Mouse (Mus musculus) intestine, postnatal 0 days (tissue): Measurements from ENCODE around the gene Nr2c2ap. TPM values are rescaled to one million over a fixed set of nuclear protein-coding genes. Genes with fewer than 3 reads are reported as not detected.

Experiments
- ATAC-seq: fragments of 200-750 bp; cut with Nextera tagmentation; 2 replicates; pipeline ENCODE4 v1.8.0; 2017; ENCODE audit warnings: mild to moderate bottlenecking, moderate TSS enrichment, moderate library complexity
- H3K27ac ChIP-seq: fragments of 300-500 bp; sonication (generic); 2 replicates; pipeline ENCODE4 v1.5.1; 2014; ENCODE audit warnings: mild to moderate bottlenecking, low read depth, low read length, moderate library complexity
- H3K27me3 ChIP-seq: fragments of 300-500 bp; sonication (generic); replicated peaks from 2 replicates; pipeline ENCODE4 v1.6.1; 2014; ENCODE audit warnings: low read length, mixed read lengths; ENCODE audit not compliant: control insufficient read depth, insufficient read depth
- H3K36me3 ChIP-seq: fragments of 300-500 bp; sonication (generic); 2 replicates; pipeline ENCODE4 v1.6.1; 2014; ENCODE audit warnings: mild to moderate bottlenecking, moderate library complexity; ENCODE audit not compliant: control insufficient read depth, insufficient read depth
- H3K4me1 ChIP-seq: fragments of 300-500 bp; sonication (generic); replicated peaks from 2 replicates; pipeline ENCODE4 v1.6.1; 2014; ENCODE audit warnings: antibody characterized with exemption, low read length, mixed read lengths; ENCODE audit not compliant: control insufficient read depth, insufficient read depth
- H3K4me2 ChIP-seq: fragments of 300-500 bp; sonication (generic); replicated peaks from 2 replicates; pipeline ENCODE4 v1.6.1; 2014; ENCODE audit warnings: low read depth, mild to moderate bottlenecking, moderate library complexity
- H3K4me3 ChIP-seq: fragments of 300-500 bp; sonication (generic); 2 replicates; pipeline ENCODE4 v1.5.1; 2014; ENCODE audit warnings: low read depth, low read length
- H3K9ac ChIP-seq: fragments of 300-500 bp; sonication (generic); 2 replicates; pipeline ENCODE4 v1.6.1; 2014; ENCODE audit warnings: mild to moderate bottlenecking, low read depth, low read length
- H3K9me3 ChIP-seq: fragments of 300-500 bp; sonication (generic); 2 replicates; pipeline ENCODE4 v1.6.1; 2016; ENCODE audit warnings: mixed run types; ENCODE audit not compliant: control insufficient read depth
- CTCF ChIP-seq: sonication (generic); IDR thresholded peaks from 2 replicates; pipeline ENCODE4 v1.5.1; 2016; ENCODE audit warnings: low read depth, mild to moderate bottlenecking, control low read depth, antibody characterized with exemption, moderate library complexity
- WGBS: fragments of 180-500 bp; shearing (Covaris S2); extraction: QIAGEN DNeasy Blood & Tissue Kit; methylation state at CpG from one replicate; pipeline ENCODE4 v1.1.7; 2014; 5-methylcytosine and 5-hydroxymethylcytosine counted together
- polyA plus RNA-seq: library from polyadenylated mRNA; unstranded; fragments of >200 nt; fragmentation: Nextera tagmentation; extraction: Ambion mirVana; gene quantifications from 2 replicates; pipeline ENCODE4 v1.2.1, GENCODE M21; 2015

The Nr2c2ap gene
- polyA plus RNA-seq, 1 experiment from 2014 or later, result 44.1 TPM

- Histone ChIP-seq H3K9ac (no peak overlapping the region), H3K4me3 (no peak overlapping the region), H3K36me3 (no peaks in the 10 kb centered on the region), H3K27me3 (peaks cover 4% of the 10 kb centered on the region; the same call in 1 of the 2 replicates), H3K27ac (no peak overlapping the region), H3K4me1 (peaks cover 3% of the 10 kb centered on the region; the same call in 1 of the 2 replicates), H3K4me2 (no peak overlapping the region), H3K9me3 (no peaks in the 10 kb centered on the region)
- TF ChIP-seq CTCF, result no peak
- ATAC-seq, result no peak
- 71% methylated on average over 3 of the region's 3 CpGs for WGBS
These were observed 39.0 kb downstream of the Nr2c2ap start for GRCm38 (mm10) chr8:70170116-70170515.

- Histone ChIP-seq H3K9me3 (no peaks in the 10 kb centered on the region), H3K4me1 (peaks cover 3% of the 10 kb centered on the region; the same call in 1 of the 2 replicates), H3K36me3 (no peaks in the 10 kb centered on the region), H3K27me3 (peaks cover 4% of the 10 kb centered on the region; the same call in 1 of the 2 replicates), H3K9ac (no peak overlapping the region), H3K4me3 (no peak overlapping the region), H3K27ac (no peak overlapping the region), H3K4me2 (no peak overlapping the region)
- WGBS, result 57% methylated on average over 3 of the region's 3 CpGs
- ATAC-seq, result no peak
- TF ChIP-seq CTCF, result no peak
These were observed 39.6 kb downstream of the Nr2c2ap start for GRCm38 (mm10) chr8:70170748-70171147.

DNA sequence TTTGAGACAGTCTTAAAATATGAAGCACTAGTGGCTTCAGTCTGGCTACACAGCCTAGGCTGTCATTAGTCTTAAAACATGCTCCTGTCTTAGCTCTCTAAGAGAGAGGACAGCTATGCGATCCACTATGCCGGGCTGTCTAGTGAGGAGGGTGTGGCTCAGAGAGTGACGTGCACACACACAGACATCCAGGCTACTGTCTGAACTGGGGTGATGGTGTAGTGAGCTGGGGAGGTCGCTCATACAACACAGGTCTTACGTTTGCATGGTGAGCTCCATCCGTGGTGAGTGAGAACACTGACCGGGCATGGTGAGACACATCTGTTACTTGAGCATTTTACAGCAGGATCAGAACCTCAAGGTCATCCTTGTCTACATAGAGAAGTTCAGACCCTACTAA lies 40.1 kb downstream of the Nr2c2ap start:
- WGBS, result 55% methylated on average over 7 of the region's 7 CpGs
- no peak overlapping the region for H3K4me2 ChIP-seq
- no peak for TF ChIP-seq CTCF

GRCm38 (mm10) chr8:70172043-70172681 lies 41.0 kb downstream of the Nr2c2ap start, which contains the start of gene Tmem161a:
Gene Tmem161a (plus strand): TSS chr8:70172356.
- no peak for TF ChIP-seq CTCF
- no peaks in the 10 kb centered on the region; the same call in 1 of the 2 replicates for H3K27me3 ChIP-seq
- H3K4me1 ChIP-seq, result peaks cover 3% of the 10 kb centered on the region; the same call in 1 of the 2 replicates
- ATAC-seq, result peak; percentile 93
- peak within 1 kb of the TSS; percentile 72 for H3K4me3 ChIP-seq
- no peak within 1 kb of the TSS for H3K27ac ChIP-seq
- WGBS, result 2% methylated on average over 27 of the region's 27 CpGs
- peak within 1 kb of the TSS; percentile 69 for H3K4me2 ChIP-seq
- H3K9ac ChIP-seq, result peak within 1 kb of the TSS; percentile 70
- peaks cover 6% of the 10 kb centered on the region for H3K36me3 ChIP-seq
- H3K9me3 ChIP-seq, result no peaks in the 10 kb centered on the region

More for the DNA sequence above, 40.1 kb downstream of the Nr2c2ap start:
- Histone ChIP-seq H3K27me3 (no peaks in the 10 kb centered on the region; the same call in 1 of the 2 replicates), H3K4me3 (no peak overlapping the region), H3K36me3 (no peaks in the 10 kb centered on the region), H3K9me3 (no peaks in the 10 kb centered on the region), H3K9ac (no peak overlapping the region), H3K4me1 (peaks cover 3% of the 10 kb centered on the region; the same call in 1 of the 2 replicates), H3K27ac (no peak overlapping the region)
- no peak for ATAC-seq

DNA sequence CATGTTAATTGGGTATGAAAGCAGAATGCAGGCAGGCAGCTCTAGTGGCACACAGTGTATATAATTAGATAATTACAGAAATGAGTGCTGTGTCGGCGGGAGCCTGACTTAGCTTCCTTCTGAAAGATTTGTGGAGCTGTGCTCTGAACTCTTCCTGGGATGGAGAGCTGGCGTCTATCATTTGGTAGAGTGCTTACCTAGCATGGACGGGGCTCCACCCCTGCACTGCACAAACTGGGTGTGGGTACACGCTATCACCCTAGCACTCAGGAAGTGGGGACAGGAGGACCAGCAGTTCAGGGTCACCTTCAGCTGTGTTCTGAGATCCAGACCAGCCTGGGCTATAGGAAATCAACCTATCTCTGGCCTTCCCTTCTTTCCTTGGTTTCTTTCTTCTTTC lies 42.2 kb downstream of the Nr2c2ap start:
- Histone ChIP-seq H3K4me3 (no peak overlapping the region), H3K9ac (no peak overlapping the region), H3K4me2 (0 out of 2 replicates have a peak overlapping the region, but pooled peaks have one; percentile 69), H3K4me1 (peaks cover 3% of the 10 kb centered on the region; the same call in 1 of the 2 replicates), H3K27me3 (no peaks in the 10 kb centered on the region), H3K36me3 (peaks cover 16% of the 10 kb centered on the region), H3K27ac (no peak overlapping the region), H3K9me3 (no peaks in the 10 kb centered on the region)
- no peak for ATAC-seq
- TF ChIP-seq CTCF, result no peak
- WGBS, result 52% methylated on average over 5 of the region's 5 CpGs

DNA sequence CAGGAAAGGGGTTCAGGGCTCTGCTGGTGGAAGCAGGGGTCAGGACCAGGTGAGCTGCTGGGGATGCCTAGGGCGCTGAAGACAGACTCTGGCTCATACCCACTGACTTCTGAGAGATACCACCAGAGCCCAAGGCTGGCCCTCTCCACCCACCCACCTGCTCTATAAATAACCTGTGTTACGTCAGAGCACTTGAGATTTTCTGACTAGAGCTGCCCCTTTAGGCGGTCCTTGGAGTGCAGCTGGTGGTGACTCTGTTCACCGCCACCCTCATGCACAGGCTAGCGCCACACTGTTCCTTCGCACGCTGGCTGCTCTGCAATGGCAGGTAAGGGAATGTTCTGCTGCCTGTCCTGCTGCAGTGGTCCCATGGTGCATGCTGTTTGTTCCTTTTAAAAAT lies 42.9 kb downstream of the Nr2c2ap start:
- Histone ChIP-seq H3K4me3 (no peak overlapping the region), H3K4me1 (peaks cover 3% of the 10 kb centered on the region; the same call in 1 of the 2 replicates), H3K36me3 (peaks cover 23% of the 10 kb centered on the region), H3K9ac (no peak overlapping the region), H3K9me3 (no peaks in the 10 kb centered on the region), H3K27ac (no peak overlapping the region), H3K4me2 (no peak overlapping the region), H3K27me3 (no peaks in the 10 kb centered on the region)
- no peak for ATAC-seq
- no peak for TF ChIP-seq CTCF
- WGBS, result 82% methylated on average over 7 of the region's 7 CpGs
